Mouse (Mus musculus): Measurements from ENCODE around the gene Pnmal1. TPM values are rescaled to one million over a fixed set of nuclear protein-coding genes. Genes with fewer than 3 reads are reported as not detected.

Pnmal1 gene
- polyA plus RNA-seq, 1 experiment = not detected

GRCm38 (mm10) chr7:16942861-16943260, 16.6 kb upstream of the Pnmal1 start:
- Histone ChIP-seq H3K27me3 (ENCODE audit: control insufficient read depth, insufficient read depth, insufficient read length) (no peaks in the 10 kb centered on the region), H3K79me2 (ENCODE audit: control insufficient read depth, insufficient read depth) (no peaks in the 10 kb centered on the region), H3ac (ENCODE audit: control insufficient read depth, insufficient read length, low read depth) (no peak overlapping the region), H3K4me3 (ENCODE audit: insufficient read depth, poor library complexity, severe bottlenecking) (no peak overlapping the region), H3K79me3 (ENCODE audit: low read depth) (no peaks in the 10 kb centered on the region), H3K36me3 (ENCODE audit: control insufficient read depth, insufficient read depth) (no peaks in the 10 kb centered on the region)
- TF ChIP-seq MAX (IDR thresholded peaks at IDR 0.05) (no peak), CEBPB (IDR thresholded peaks at IDR 0.05; ENCODE audit: low read depth) (no peak), MYOG (IDR thresholded peaks at IDR 0.05; ENCODE audit: control insufficient read depth, extremely low read depth, insufficient read length) (no peak), FOSL1 (IDR thresholded peaks at IDR 0.05; ENCODE audit: insufficient read depth, low read length, poor library complexity, severe bottlenecking) (no peak)

- Histone ChIP-seq H3K27me3 (ENCODE audit: control insufficient read depth, insufficient read depth, insufficient read length) (no peaks in the 10 kb centered on the region), H3K36me3 (ENCODE audit: control insufficient read depth, insufficient read depth) (no peaks in the 10 kb centered on the region), H3K4me3 (ENCODE audit: insufficient read depth, poor library complexity, severe bottlenecking) (no peak within 1 kb of the TSS), H3ac (ENCODE audit: control insufficient read depth, insufficient read length, low read depth) (peak within 1 kb of the TSS; percentile 64), H3K79me2 (ENCODE audit: control insufficient read depth, insufficient read depth) (no peaks in the 10 kb centered on the region), H3K79me3 (ENCODE audit: low read depth) (no peaks in the 10 kb centered on the region)
- TF ChIP-seq MYOD1 (IDR thresholded peaks at IDR 0.05; ENCODE audit: control insufficient read depth, insufficient read length, low read depth) (peak; percentile 28), CTCF (IDR thresholded peaks at IDR 0.05; ENCODE audit: control insufficient read depth, insufficient read depth, insufficient read length) (no peak)
Measured at GRCm38 (mm10) chr7:16944061-16944807, 15.2 kb upstream of the Pnmal1 start, which contains the start of gene Pnmal2. Gene Pnmal2 (plus strand): TSS chr7:16944682.

- H3K27me3 ChIP-seq (ENCODE audit: control insufficient read depth, insufficient read depth, insufficient read length) = no peaks in the 10 kb centered on the region
- H3ac ChIP-seq (ENCODE audit: control insufficient read depth, insufficient read length, low read depth) = peak overlapping the region; percentile 64
- no peak overlapping the region for H3K4me3 ChIP-seq (ENCODE audit: insufficient read depth, poor library complexity, severe bottlenecking)
- no peaks in the 10 kb centered on the region for H3K36me3 ChIP-seq (ENCODE audit: control insufficient read depth, insufficient read depth)
- H3K79me2 ChIP-seq (ENCODE audit: control insufficient read depth, insufficient read depth) = no peaks in the 10 kb centered on the region
- TF ChIP-seq FOSL1 (IDR thresholded peaks at IDR 0.05; ENCODE audit: insufficient read depth, low read length, poor library complexity, severe bottlenecking) (no peak), CTCF (IDR thresholded peaks at IDR 0.05; ENCODE audit: control insufficient read depth, insufficient read depth, insufficient read length) (no peak), USF1 (IDR thresholded peaks at IDR 0.05; ENCODE audit: low read depth) (no peak), CEBPB (IDR thresholded peaks at IDR 0.05; ENCODE audit: low read depth) (no peak), MAX (IDR thresholded peaks at IDR 0.05) (no peak), MYOG (IDR thresholded peaks at IDR 0.05; ENCODE audit: control insufficient read depth, extremely low read depth, insufficient read length) (no peak), MYOD1 (IDR thresholded peaks at IDR 0.05; ENCODE audit: control insufficient read depth, insufficient read length, low read depth) (no peak)
- H3K79me3 ChIP-seq (ENCODE audit: low read depth) = no peaks in the 10 kb centered on the region
Measured at GRCm38 (mm10) chr7:16944808-16945315, 14.6 kb upstream of the Pnmal1 start.

GRCm38 (mm10) chr7:16945419-16945818, 14.1 kb upstream of the Pnmal1 start:
- Histone ChIP-seq H3K27me3 (ENCODE audit: control insufficient read depth, insufficient read depth, insufficient read length) (no peaks in the 10 kb centered on the region), H3K36me3 (ENCODE audit: control insufficient read depth, insufficient read depth) (no peaks in the 10 kb centered on the region), H3ac (ENCODE audit: control insufficient read depth, insufficient read length, low read depth) (no peak overlapping the region), H3K4me3 (ENCODE audit: insufficient read depth, poor library complexity, severe bottlenecking) (no peak overlapping the region), H3K79me3 (ENCODE audit: low read depth) (no peaks in the 10 kb centered on the region), H3K79me2 (ENCODE audit: control insufficient read depth, insufficient read depth) (no peaks in the 10 kb centered on the region)
- TF ChIP-seq USF1 (IDR thresholded peaks at IDR 0.05; ENCODE audit: low read depth) (no peak), MAX (IDR thresholded peaks at IDR 0.05) (no peak), MYOD1 (IDR thresholded peaks at IDR 0.05; ENCODE audit: control insufficient read depth, insufficient read length, low read depth) (no peak), FOSL1 (IDR thresholded peaks at IDR 0.05; ENCODE audit: insufficient read depth, low read length, poor library complexity, severe bottlenecking) (no peak), CEBPB (IDR thresholded peaks at IDR 0.05; ENCODE audit: low read depth) (no peak), CTCF (IDR thresholded peaks at IDR 0.05; ENCODE audit: control insufficient read depth, insufficient read depth, insufficient read length) (no peak), MYOG (IDR thresholded peaks at IDR 0.05; ENCODE audit: control insufficient read depth, extremely low read depth, insufficient read length) (no peak)

- Histone ChIP-seq H3K79me3 (ENCODE audit: low read depth) (no peaks in the 10 kb centered on the region), H3K79me2 (ENCODE audit: control insufficient read depth, insufficient read depth) (no peaks in the 10 kb centered on the region), H3K36me3 (ENCODE audit: control insufficient read depth, insufficient read depth) (no peaks in the 10 kb centered on the region), H3K27me3 (ENCODE audit: control insufficient read depth, insufficient read depth, insufficient read length) (no peaks in the 10 kb centered on the region), H3K4me3 (ENCODE audit: insufficient read depth, poor library complexity, severe bottlenecking) (no peak overlapping the region), H3ac (ENCODE audit: control insufficient read depth, insufficient read length, low read depth) (peak overlapping the region; percentile 36)
- TF ChIP-seq MAX (IDR thresholded peaks at IDR 0.05) (no peak), CEBPB (IDR thresholded peaks at IDR 0.05; ENCODE audit: low read depth) (no peak), FOSL1 (IDR thresholded peaks at IDR 0.05; ENCODE audit: insufficient read depth, low read length, poor library complexity, severe bottlenecking) (no peak), USF1 (IDR thresholded peaks at IDR 0.05; ENCODE audit: low read depth) (no peak), CTCF (IDR thresholded peaks at IDR 0.05; ENCODE audit: control insufficient read depth, insufficient read depth, insufficient read length) (no peak), MYOD1 (IDR thresholded peaks at IDR 0.05; ENCODE audit: control insufficient read depth, insufficient read length, low read depth) (no peak), MYOG (IDR thresholded peaks at IDR 0.05; ENCODE audit: control insufficient read depth, extremely low read depth, insufficient read length) (no peak)
Measured at GRCm38 (mm10) chr7:16946441-16947348, 12.8 kb upstream of the Pnmal1 start.

Data from C2C12 (cell line).